Comparison of ENCODE assay signal across 22 mouse cellular contexts in genomic region chr5:33654424-33654823, GRCm38 (mm10). TPM values are rescaled to one million over a fixed set of nuclear protein-coding genes. Genes with fewer than 3 reads are reported as not detected.
A peak's percentile ranks its signal among the peaks of the same experiment; 100 is the strongest.
DNase-seq lines count a peak whose midpoint lies in the region; ATAC-seq lines count a peak whose summit lies in the region.
"Had no signal": no experiment of that assay in that cellular context is flagged by ENCODE, and none has a peak within 500 bp of the region (broad histone marks: within the 10 kb centered on the region; RNA-seq: fewer than 3 reads in every experiment).

No protein-coding gene starts in this region.

- no peak overlapping the region for H3K4me2 ChIP-seq in liver, embryonic 11.5 days
- H3K4me2 ChIP-seq: embryonic facial prominence, embryonic 13.5 days had no signal

- no peaks in the 10 kb centered on the region for H3K9me3 ChIP-seq in liver, embryonic 11.5 days (ENCODE audit: control insufficient read depth, low read length)
- H3K9me3 ChIP-seq: embryonic facial prominence, embryonic 13.5 days; hindbrain, embryonic 10.5 days had no signal

- peaks cover 32% of the 10 kb centered on the region for H3K4me1 ChIP-seq in liver, embryonic 11.5 days (replicated peaks; ENCODE audit: control insufficient read depth, insufficient read depth, low read length)

- ATAC-seq in liver, embryonic 11.5 days (replicated peaks; ENCODE audit: low FRiP score) = no peak
- ATAC-seq: activated CD4-positive, CD25-positive, alpha-beta regulatory T cell, adult 4 months; CD4-positive, CD25-positive, alpha-beta regulatory T cell, adult 4 months; forebrain, embryonic 14.5 days had no signal

- 96% methylated on average over 13 of the region's 13 CpGs for WGBS in liver, embryonic 11.5 days

- DNase-seq in cerebellum, adult 11 months = peak; percentile 33
- no peak for DNase-seq in cerebellum, adult 8-10 months
- peak; percentile 93 for DNase-seq in heart, adult 11 months
- DNase-seq in heart, adult 9 months (ENCODE audit: low spot score in 2 of 2) = no peak
- DNase-seq in liver, embryonic 11.5 days (ENCODE audit: low spot score) = no peak
- DNase-seq in liver (no peak), MN1 (ENCODE audit: low spot score) (peak; percentile 9)
- DNase-seq: adrenal gland, postnatal 25 days; kidney, adult 18-20 months; layer of hippocampus, adult 9-11 months; left cerebral cortex, postnatal 4 days; lung, postnatal 10 days; retina, postnatal 1 day; thymus, postnatal 14 days had no signal

- 0 out of 2 replicates have a peak overlapping the region, but pooled peaks have one; percentile 4 for H3K9ac ChIP-seq in liver, embryonic 11.5 days (ENCODE audit: low read depth, low read length)

- no peak overlapping the region for H3K27ac ChIP-seq in liver, embryonic 11.5 days (ENCODE audit: low read depth, low read length)
- H3K27ac ChIP-seq: embryonic facial prominence, embryonic 13.5 days; hindbrain, embryonic 10.5 days; kidney, postnatal 0 days; left cerebral cortex, adult 2 months; stomach, postnatal 0 days had no signal

- H3K27me3 ChIP-seq in liver, embryonic 11.5 days (replicated peaks; ENCODE audit: control insufficient read depth, insufficient read depth, low read length) = no peaks in the 10 kb centered on the region
- H3K27me3 ChIP-seq: embryonic facial prominence, embryonic 13.5 days had no signal

- H3K4me3 ChIP-seq in liver, embryonic 11.5 days (ENCODE audit: low read depth, low read length) = no peak overlapping the region
- H3K4me3 ChIP-seq: embryonic facial prominence, embryonic 13.5 days; left cerebral cortex, adult 2 months had no signal

- H3K36me3 ChIP-seq in liver, embryonic 11.5 days (ENCODE audit: control insufficient read depth, insufficient read depth, low read length) = peaks cover 20% of the 10 kb centered on the region

RNA-seq across cellular contexts. Expression of gene Slbp, which starts 2.0 kb away (rescaled TPM):
- polyA plus RNA-seq in liver, embryonic 11.5 days (2014; fragmentation: Nextera tagmentation; extraction: Ambion mirVana) = 369 and 394 TPM in 2 replicates

RNA-seq across cellular contexts. Expression of gene Tacc3, which starts 3.5 kb away (rescaled TPM):
- polyA plus RNA-seq in liver, embryonic 11.5 days (2014; fragmentation: Nextera tagmentation; extraction: Ambion mirVana) = 229 and 255 TPM in 2 replicates

RNA-seq across cellular contexts. Expression of gene Tmem129, which starts 3.8 kb away (rescaled TPM):
- 35.7 and 38.0 TPM in 2 replicates for polyA plus RNA-seq in liver, embryonic 11.5 days (2014; fragmentation: Nextera tagmentation; extraction: Ambion mirVana)

RNA-seq across cellular contexts. Expression of gene Gm9903, which starts 24.7 kb away (rescaled TPM):
- 0.22 and 0.27 TPM in 2 replicates for polyA plus RNA-seq in liver, embryonic 11.5 days (2014; fragmentation: Nextera tagmentation; extraction: Ambion mirVana)

RNA-seq across cellular contexts. Expression of gene Fam53a, which starts 25.0 kb away (rescaled TPM):
- polyA plus RNA-seq in liver, embryonic 11.5 days (2014; fragmentation: Nextera tagmentation; extraction: Ambion mirVana) = 62.5 and 63.6 TPM in 2 replicates

Comparison
In these comparisons a context has a peak if more than half of its experiments do, and no peak if none do; other contexts are left out.
1. DNase-seq: peak in cerebellum, adult 11 months (single experiment), heart, adult 11 months (single experiment) and MN1 (single experiment); none in cerebellum, adult 8-10 months (single experiment), heart, adult 9 months (0 of 2), liver, embryonic 11.5 days (single experiment) and liver (single experiment).